Mouse (Mus musculus) limb, embryonic 13.5 days (tissue): ENCODE data around the gene Vmn1r89. TPM values are rescaled to one million over a fixed set of nuclear protein-coding genes. Genes with fewer than 3 reads are reported as not detected.

Experiments
- ATAC-seq: fragments of 200-750 bp; cut with Nextera tagmentation; 2 replicates; pipeline ENCODE4 v1.8.0; 2017; ENCODE audit warnings: low read depth, moderate number of reproducible peaks, moderate TSS enrichment; ENCODE audit not compliant: low FRiP score
- H3K27ac ChIP-seq: fragments of 300-500 bp; sonication (generic); 2 replicates; pipeline ENCODE4 v1.5.1; 2015; ENCODE audit warnings: inconsistent platforms, mild to moderate bottlenecking, moderate library complexity
- H3K27me3 ChIP-seq: fragments of 300-500 bp; sonication (generic); 2 replicates; pipeline ENCODE4 v1.6.1; 2015; ENCODE audit warnings: mild to moderate bottlenecking, inconsistent platforms
- H3K36me3 ChIP-seq: fragments of 300-500 bp; sonication (generic); 2 replicates; pipeline ENCODE4 v1.6.1; 2015; ENCODE audit warnings: inconsistent platforms, mild to moderate bottlenecking, moderate library complexity
- H3K4me1 ChIP-seq: fragments of 300-500 bp; sonication (generic); 2 replicates; pipeline ENCODE4 v1.6.1; 2015; ENCODE audit warnings: inconsistent platforms
- H3K4me2 ChIP-seq: fragments of 300-500 bp; sonication (generic); replicated peaks from 2 replicates; pipeline ENCODE4 v1.6.1; 2015; ENCODE audit warnings: inconsistent platforms, mild to moderate bottlenecking, moderate library complexity
- H3K4me3 ChIP-seq: fragments of 300-500 bp; sonication (generic); 2 replicates; pipeline ENCODE4 v1.5.1; 2015; ENCODE audit warnings: moderate library complexity, mild to moderate bottlenecking, inconsistent platforms
- H3K9ac ChIP-seq: fragments of 300-500 bp; sonication (generic); 2 replicates; pipeline ENCODE4 v1.6.1; 2015; ENCODE audit warnings: mild to moderate bottlenecking, inconsistent platforms
- H3K9me3 ChIP-seq: fragments of 300-500 bp; sonication (generic); 2 replicates; pipeline ENCODE4 v1.6.1; 2016; ENCODE audit warnings: inconsistent platforms
- WGBS: fragments of 180-500 bp; shearing (Covaris S2); methylation state at CpG from one replicate; pipeline ENCODE4 v1.1.7; 2015; 5-methylcytosine and 5-hydroxymethylcytosine counted together
- polyA plus RNA-seq: library from polyadenylated mRNA; unstranded; fragments of >200 nt; fragmentation: Nextera tagmentation; extraction: Ambion mirVana; gene quantifications from 2 replicates; pipeline ENCODE4 v1.2.1, GENCODE M21; 2015

The Vmn1r89 gene
- polyA plus RNA-seq: not detected in 2 replicates

DNA sequence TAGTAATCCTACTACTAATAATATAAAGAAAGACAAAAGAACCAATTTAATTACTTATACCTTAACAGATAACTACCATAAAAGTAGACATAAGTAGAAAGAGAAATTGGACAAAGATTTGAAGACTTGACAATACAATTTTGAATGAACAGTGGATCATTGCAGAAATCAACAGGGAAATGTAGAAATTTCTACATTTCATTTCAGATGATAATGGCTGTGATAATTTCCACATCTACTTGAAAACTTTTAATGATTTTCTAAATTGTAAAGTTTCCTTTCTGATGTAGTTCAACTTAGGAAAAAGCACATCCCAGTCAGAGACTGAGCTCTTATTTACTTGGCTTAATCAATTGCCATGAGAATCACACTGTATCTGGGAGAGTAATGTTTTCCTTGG is at the start of gene Vmn1r89:
Gene Vmn1r89 (plus strand): TSS at position 301 of the 400 bp plus-strand sequence.
- Histone ChIP-seq H3K27me3 (no peaks in the 10 kb centered on the region), H3K9ac (no peak within 1 kb of the TSS), H3K4me2 (no peak within 1 kb of the TSS), H3K36me3 (no peaks in the 10 kb centered on the region), H3K27ac (no peak within 1 kb of the TSS), H3K4me1 (no peaks in the 10 kb centered on the region), H3K9me3 (peaks cover 2% of the 10 kb centered on the region; the same call in 1 of the 2 replicates), H3K4me3 (no peak within 1 kb of the TSS)
- ATAC-seq: no peak

DNA sequence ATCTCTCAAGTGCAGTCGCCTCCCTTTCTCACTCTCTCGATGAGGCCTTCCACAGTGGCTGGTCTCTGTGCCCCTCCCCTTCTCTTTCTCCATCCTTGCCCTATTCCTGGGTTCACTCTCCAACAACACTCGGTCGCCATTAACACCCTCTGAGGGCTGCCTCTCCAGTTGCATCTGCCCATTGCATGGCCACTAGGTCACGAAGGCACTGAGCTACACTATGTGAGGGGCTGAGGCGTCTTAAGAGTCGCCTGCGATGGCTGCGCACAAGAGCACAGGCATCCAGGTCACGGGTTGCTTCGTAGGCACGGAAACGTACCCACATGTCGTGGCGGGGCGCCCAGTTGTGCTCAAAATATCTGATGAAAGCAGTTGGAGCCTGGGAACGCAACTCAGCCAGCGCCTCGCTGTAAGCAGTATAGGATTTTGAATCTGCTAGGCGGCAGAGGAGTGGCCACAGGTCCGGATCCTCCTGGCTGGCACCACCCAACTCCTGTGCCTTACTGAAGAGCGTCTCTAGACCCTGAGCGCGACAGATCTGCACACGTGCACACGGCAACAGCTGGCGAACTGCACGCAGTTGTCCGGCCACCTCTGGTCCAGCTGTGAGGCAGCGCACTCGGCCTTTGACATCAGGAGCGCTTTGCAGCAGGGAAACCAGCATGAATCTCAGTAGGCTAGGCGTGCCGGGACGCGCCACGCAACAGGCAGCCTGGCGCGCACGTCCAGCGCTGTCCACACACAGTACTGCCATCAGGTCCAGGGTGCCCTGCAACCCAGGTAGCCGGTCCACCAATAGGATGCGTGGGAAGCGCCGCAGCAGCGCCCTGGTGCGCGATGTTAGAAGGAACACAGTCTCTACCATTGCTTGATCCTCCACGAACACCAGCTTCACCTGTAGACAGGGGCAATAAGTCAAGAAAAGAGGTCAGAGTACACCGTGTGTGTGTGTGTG is 48.2 kb downstream of the Vmn1r89 start:
- WGBS: 49% methylated on average over 50 of the region's 50 CpGs

GRCm38 (mm10) chr7:13263851-13264250 is 51.0 kb downstream of the Vmn1r89 start:
- no peak overlapping the region for H3K9ac ChIP-seq
- no peak overlapping the region for H3K4me3 ChIP-seq
- H3K27me3 ChIP-seq: no peaks in the 10 kb centered on the region
- H3K36me3 ChIP-seq: peaks cover 7% of the 10 kb centered on the region; the same call in 1 of the 2 replicates
- no peak overlapping the region for H3K27ac ChIP-seq
- ATAC-seq: no peak
- no peak overlapping the region for H3K4me2 ChIP-seq
- 82% methylated on average over 5 of the region's 5 CpGs for WGBS
- H3K4me1 ChIP-seq: no peaks in the 10 kb centered on the region
- no peaks in the 10 kb centered on the region for H3K9me3 ChIP-seq

More for the DNA sequence above, 48.2 kb downstream of the Vmn1r89 start:
- Histone ChIP-seq H3K9me3 (no peaks in the 10 kb centered on the region), H3K4me3 (no peak overlapping the region), H3K4me2 (no peak overlapping the region; the same call in 1 of the 2 replicates), H3K27me3 (no peaks in the 10 kb centered on the region), H3K4me1 (no peaks in the 10 kb centered on the region), H3K27ac (no peak overlapping the region), H3K36me3 (peaks cover 7% of the 10 kb centered on the region; the same call in 1 of the 2 replicates), H3K9ac (no peak overlapping the region)
- ATAC-seq: 0 out of 2 replicates have a peak, but pooled peaks have one; percentile 57

DNA sequence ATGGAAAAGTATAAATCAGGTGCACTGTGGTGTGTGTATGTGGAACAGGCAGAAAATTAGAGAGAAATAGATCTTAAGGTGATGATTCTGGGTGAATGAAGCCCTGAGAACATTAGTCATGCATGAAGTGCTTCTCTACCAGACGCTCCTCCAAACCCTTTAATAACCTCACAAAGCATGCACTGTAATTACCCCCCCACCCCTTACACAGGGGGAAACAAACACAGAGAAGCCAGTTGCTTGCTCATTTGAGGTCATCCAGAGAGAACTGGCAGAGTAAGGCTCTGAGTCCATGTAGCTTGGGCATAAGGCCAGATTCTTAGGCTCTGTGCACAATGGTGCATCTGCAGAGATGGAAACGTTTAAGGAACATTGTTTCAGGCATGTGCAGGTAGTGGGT is 51.6 kb downstream of the Vmn1r89 start:
- Histone ChIP-seq H3K9ac (no peak overlapping the region), H3K36me3 (peaks cover 12% of the 10 kb centered on the region), H3K4me3 (no peak overlapping the region), H3K9me3 (no peaks in the 10 kb centered on the region), H3K4me2 (no peak overlapping the region), H3K4me1 (no peaks in the 10 kb centered on the region), H3K27me3 (no peaks in the 10 kb centered on the region), H3K27ac (no peak overlapping the region)
- no peak for ATAC-seq
- 75% methylated on average over 2 of the region's 2 CpGs for WGBS

- H3K4me3 ChIP-seq: no peak overlapping the region
- ATAC-seq: no peak
- no peak overlapping the region for H3K9ac ChIP-seq
- H3K9me3 ChIP-seq: no peaks in the 10 kb centered on the region
- H3K27ac ChIP-seq: no peak overlapping the region
- no peak overlapping the region for H3K4me2 ChIP-seq
- WGBS: 88% methylated on average over 4 of the region's 4 CpGs
- H3K36me3 ChIP-seq: peaks cover 12% of the 10 kb centered on the region
- no peaks in the 10 kb centered on the region for H3K4me1 ChIP-seq
- no peaks in the 10 kb centered on the region for H3K27me3 ChIP-seq
Observed at GRCm38 (mm10) chr7:13268749-13269260, 56.0 kb downstream of the Vmn1r89 start.

GRCm38 (mm10) chr7:13269394-13269793 is 56.6 kb downstream of the Vmn1r89 start:
- no peak; the same call in 1 of the 2 replicates for ATAC-seq
- H3K4me2 ChIP-seq: no peak overlapping the region
- 80% methylated on average over 11 of the region's 11 CpGs for WGBS
- no peaks in the 10 kb centered on the region for H3K4me1 ChIP-seq
- H3K36me3 ChIP-seq: peaks cover 17% of the 10 kb centered on the region
- no peak overlapping the region for H3K9ac ChIP-seq
- no peaks in the 10 kb centered on the region for H3K9me3 ChIP-seq
- no peak overlapping the region for H3K4me3 ChIP-seq
- no peaks in the 10 kb centered on the region for H3K27me3 ChIP-seq
- no peak overlapping the region for H3K27ac ChIP-seq

Other genes starting within 250 kb of the Vmn1r89 start
- 12.6 and 13.6 TPM in 2 replicates for gene Zfp324, start 247.2 kb upstream of the Vmn1r89 start, polyA plus RNA-seq
- 10.5 and 10.8 TPM in 2 replicates for gene Zfp446, start 235.2 kb upstream of the Vmn1r89 start, polyA plus RNA-seq
- 0.08 and 0.34 TPM in 2 replicates for gene Slc27a5, start 214.8 kb upstream of the Vmn1r89 start, polyA plus RNA-seq
- 316 and 329 TPM in 2 replicates for gene Trim28, start 213.9 kb upstream of the Vmn1r89 start, polyA plus RNA-seq
- gene Zbtb45, start 203.0 kb upstream of the Vmn1r89 start, polyA plus RNA-seq: 28.0 and 29.6 TPM in 2 replicates
- gene Chmp2a, start 178.2 kb upstream of the Vmn1r89 start, polyA plus RNA-seq: 127 and 133 TPM in 2 replicates
- 100 and 114 TPM in 2 replicates for gene Ube2m, start 174.7 kb upstream of the Vmn1r89 start, polyA plus RNA-seq
- 3.2 and 3.8 TPM in 2 replicates for gene Mzf1, start 158.3 kb upstream of the Vmn1r89 start, polyA plus RNA-seq
- not detected in 2 replicates for gene Vmn1r85, start 117.8 kb upstream of the Vmn1r89 start, polyA plus RNA-seq
- not detected in 2 replicates for gene Vmn1r86, start 93.1 kb upstream of the Vmn1r89 start, polyA plus RNA-seq
- not detected in 2 replicates for gene Vmn1r87, start 72.9 kb upstream of the Vmn1r89 start, polyA plus RNA-seq
- not detected in 2 replicates for gene Vmn1r88, start 53.5 kb upstream of the Vmn1r89 start, polyA plus RNA-seq
- gene Lig1, start 64.3 kb downstream of the Vmn1r89 start, polyA plus RNA-seq: 116 and 123 TPM in 2 replicates
- 11.8 and 16.0 TPM in 2 replicates for gene Zswim9, start 65.7 kb downstream of the Vmn1r89 start, polyA plus RNA-seq
- gene Pla2g4c, start 111.6 kb downstream of the Vmn1r89 start, polyA plus RNA-seq: 1.1 TPM in 2 replicates
- not detected in 2 replicates for gene Cabp5, start 185.1 kb downstream of the Vmn1r89 start, polyA plus RNA-seq
- not detected in 2 replicates for gene Bsph1, start 237.8 kb downstream of the Vmn1r89 start, polyA plus RNA-seq